Comparison of ENCODE assay signal across 21 mouse cellular contexts in genomic region chr15:77794908-77795356, GRCm38 (mm10). TPM values are rescaled to one million over a fixed set of nuclear protein-coding genes. Genes with fewer than 3 reads are reported as not detected.
DNase-seq lines count a peak whose midpoint lies in the region; ATAC-seq and TF ChIP-seq lines count a peak whose summit lies in the region.
"Had no signal": no experiment of that assay in that cellular context is flagged by ENCODE, and none has a peak within 500 bp of the region (broad histone marks: within the 10 kb centered on the region; RNA-seq: fewer than 3 reads in every experiment).

No protein-coding gene starts in this region.

- no peak overlapping the region for H3K4me2 ChIP-seq in heart, embryonic 16.5 days (ENCODE audit: low read depth, low read length)
- H3K4me2 ChIP-seq: embryonic facial prominence, embryonic 15.5 days; liver, embryonic 13.5 days; lung, embryonic 14.5 days had no signal

- intact Hi-C loops in heart, postnatal 36 days (cut with DNase I): no loop called here
- intact Hi-C loops in left cerebral cortex, adult 2 months (cut with DNase I): no loop called here
- intact Hi-C loops in left cerebral cortex, postnatal 25 days (cut with DNase I): no loop called here

- DNase-seq in adrenal gland, adult 2 months: peak; percentile 60
- DNase-seq in adrenal gland, postnatal 10 days: no peak
- DNase-seq in heart, postnatal 36 days: no peak
- DNase-seq in left cerebral cortex, adult 2 months (ENCODE audit: extremely low spot score in 1 of 2, low spot score in 2 of 2): no peak
- DNase-seq in left cerebral cortex, postnatal 25 days (ENCODE audit: low spot score in 2 of 2): no peak
- DNase-seq: cerebellum, adult 18-20 months; cerebellum, postnatal 36 days; gastrocnemius, postnatal 10 days; kidney, postnatal 10 days; liver, embryonic 13.5 days; lung, embryonic 14.5 days; lung, postnatal 36 days; thymus, postnatal 14 days had no signal

- no peak overlapping the region for H3K4me3 ChIP-seq in heart, embryonic 16.5 days (ENCODE audit: low read length)
- H3K4me3 ChIP-seq in left cerebral cortex, adult 2 months: no peak overlapping the region
- H3K4me3 ChIP-seq: embryonic facial prominence, embryonic 15.5 days; forebrain, embryonic 10.5 days; liver, embryonic 13.5 days had no signal

- no peak overlapping the region for H3K9ac ChIP-seq in heart, embryonic 16.5 days (ENCODE audit: low read length)
- H3K9ac ChIP-seq: embryonic facial prominence, embryonic 15.5 days; liver, embryonic 13.5 days; lung, embryonic 14.5 days had no signal

- peak overlapping the region; percentile 22; the same call in 1 of the 2 replicates for H3K27ac ChIP-seq in heart, embryonic 16.5 days (ENCODE audit: low read length)
- peak overlapping the region; percentile 47; the same call in 1 of the 2 replicates for H3K27ac ChIP-seq in left cerebral cortex, adult 2 months
- H3K27ac ChIP-seq: forebrain, embryonic 10.5 days; liver, embryonic 13.5 days had no signal

- no peak for TF ChIP-seq CTCF in left cerebral cortex, adult 2 months (IDR thresholded peaks at IDR 0.05)

- H3K27me3 ChIP-seq in heart, embryonic 16.5 days (ENCODE audit: control insufficient read depth, insufficient read depth, low read length): no peaks in the 10 kb centered on the region
- H3K27me3 ChIP-seq: CH12.LX; embryonic facial prominence, embryonic 15.5 days; liver, embryonic 13.5 days had no signal

- H3K9me3 ChIP-seq in heart, embryonic 16.5 days (replicated peaks; ENCODE audit: control insufficient read depth, low read length): no peaks in the 10 kb centered on the region
- H3K9me3 ChIP-seq: embryonic facial prominence, embryonic 15.5 days; forebrain, embryonic 10.5 days; liver, embryonic 13.5 days had no signal

- peaks cover 29% of the 10 kb centered on the region for H3K36me3 ChIP-seq in heart, embryonic 16.5 days (ENCODE audit: control insufficient read depth, insufficient read depth)

- WGBS in heart, embryonic 16.5 days: 62% methylated on average over 13 of the region's 13 CpGs

- peaks cover 42% of the 10 kb centered on the region for H3K4me1 ChIP-seq in heart, embryonic 16.5 days (ENCODE audit: control insufficient read depth, insufficient read depth, low read length)

- no peak for ATAC-seq in heart, embryonic 16.5 days (replicated peaks; ENCODE audit: extremely low read depth, insufficient read depth, low FRiP score)
- ATAC-seq in granulocyte monocyte progenitor cell, adult 5-6 weeks (replicated peaks; ENCODE audit: poor library complexity, severe bottlenecking): no peak
- ATAC-seq: midbrain, embryonic 16.5 days had no signal

RNA-seq across cellular contexts. Expression of gene Apol8, which starts 38.1 kb away (rescaled TPM):
- total RNA-seq in adrenal gland, adult 2 months (2021): not detected
- polyA plus RNA-seq in adrenal gland, adult 2 months (2012; rRNA removed): not detected in 2 replicates
- total RNA-seq in adrenal gland, postnatal 10 days (2021): under 1 TPM; 0.39 to 0.88 TPM
- 0.05 TPM in 1 of 2 replicates, not detected in the other for polyA plus RNA-seq in heart, embryonic 16.5 days (2015; fragmentation: Nextera tagmentation; extraction: Ambion mirVana)
- total RNA-seq in heart, postnatal 36 days (2021): not detected
- total RNA-seq in left cerebral cortex, adult 2 months (2021): 1 to 10 TPM; 5.1 to 5.8 TPM
- total RNA-seq in left cerebral cortex, postnatal 25 days (2021): 1 to 10 TPM; 2.2 to 3.3 TPM
- total RNA-seq in granulocyte monocyte progenitor cell, adult 5-6 weeks (2014; fragmentation: Nextera tagmentation): not detected in 2 replicates
- total RNA-seq in granulocyte monocyte progenitor cell, adult 5-6 weeks (2017): 0.04 TPM in 1 of 2 replicates, not detected in the other
- polyA plus RNA-seq: heart, embryonic 14.5 days; limb, embryonic 11.5 days; lung, embryonic 14.5 days had no signal

RNA-seq across cellular contexts. Expression of gene Myh9, which starts 47.0 kb away (rescaled TPM):
- 100 to 1,000 TPM; 280 to 306 TPM for total RNA-seq in adrenal gland, adult 2 months (2021)
- 45.4 and 51.9 TPM in 2 replicates for polyA plus RNA-seq in adrenal gland, adult 2 months (2012; rRNA removed)
- total RNA-seq in adrenal gland, postnatal 10 days (2021): 100 to 1,000 TPM; 222 to 260 TPM
- polyA plus RNA-seq in heart, embryonic 16.5 days (2015; fragmentation: Nextera tagmentation; extraction: Ambion mirVana): 22.8 and 29.7 TPM in 2 replicates
- 100 to 1,000 TPM; 105 to 110 TPM for total RNA-seq in heart, postnatal 36 days (2021)
- 10 to 100 TPM; 81.2 to 91.4 TPM for total RNA-seq in left cerebral cortex, adult 2 months (2021)
- 10 to 100 TPM; 69.9 to 75.5 TPM for total RNA-seq in left cerebral cortex, postnatal 25 days (2021)
- total RNA-seq in granulocyte monocyte progenitor cell, adult 5-6 weeks (2014; fragmentation: Nextera tagmentation): 199 and 315 TPM in 2 replicates
- total RNA-seq in granulocyte monocyte progenitor cell, adult 5-6 weeks (2017): 285 and 305 TPM in 2 replicates
